Mouse (Mus musculus) lung, adult 2 months (tissue): Measurements from ENCODE around the gene Mnd1.

ENCODE experiments used
- CTCF ChIP-seq: fragments of 200-500 bp; IDR thresholded peaks from 2 replicates; pipeline ENCODE4 v1.5.1; 2011; ENCODE audit warnings: mild to moderate bottlenecking, low read length, control low read depth; ENCODE audit not compliant: insufficient read depth
- POLR2A ChIP-seq: fragments of 200-500 bp; IDR thresholded peaks from 2 replicates; pipeline ENCODE4 v1.6.1; 2011; ENCODE audit warnings: low read depth, mild to moderate bottlenecking, control low read depth, low read length, borderline replicate concordance; ENCODE audit errors: extremely low read depth

GRCm38 (mm10) chr3:84128871-84129870 lies 26.4 kb downstream of the Mnd1 start:
- TF ChIP-seq POLR2A = no peak
- no peak for TF ChIP-seq CTCF
